Mouse (Mus musculus) gastrocnemius, postnatal 14 days (tissue): ENCODE measurements at regions not wholly inside any gene's neighbourhood (a gene's known extent, or its start where the extent isn't known, plus 50 kb on each side); places are given as distances from the start of the nearest gene placed in this dataset.
A peak's percentile ranks its signal among the peaks of the same experiment; 100 is the strongest.

ENCODE experiments used
- DNase-seq: peaks from one replicate; pipeline ENCODE4 v3.0.0; 2021; ENCODE audit warnings: mixed read lengths
- intact Hi-C: fragments of 180-260 bp; cut with DNase I; formaldehyde crosslinking; loops from one replicate; pipeline ENCODE4 v1.15.1; 2025; ENCODE audit warnings: low total_unique reads

DNA sequence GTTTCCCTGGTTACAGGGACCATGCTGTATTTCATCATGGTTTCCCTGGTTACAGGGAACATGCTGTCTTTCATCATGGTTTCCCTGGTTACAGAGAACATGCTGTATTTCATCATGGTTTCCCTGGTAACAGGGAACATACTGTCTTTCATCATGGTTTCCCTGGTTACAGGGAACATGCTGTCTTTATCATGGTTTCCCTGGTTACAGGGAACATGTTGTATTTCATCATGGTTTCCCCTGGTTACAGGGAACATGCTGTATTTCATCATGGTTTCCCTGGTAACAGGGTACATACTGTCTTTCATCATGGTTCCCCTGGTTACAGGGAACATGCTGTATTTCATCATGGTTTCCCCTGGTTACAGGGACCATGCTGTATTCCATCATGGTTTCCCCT, 1579.5 kb downstream of the 4930444P10Rik start:
- intact Hi-C loops, result no loop called here
- no peak for DNase-seq

DNA sequence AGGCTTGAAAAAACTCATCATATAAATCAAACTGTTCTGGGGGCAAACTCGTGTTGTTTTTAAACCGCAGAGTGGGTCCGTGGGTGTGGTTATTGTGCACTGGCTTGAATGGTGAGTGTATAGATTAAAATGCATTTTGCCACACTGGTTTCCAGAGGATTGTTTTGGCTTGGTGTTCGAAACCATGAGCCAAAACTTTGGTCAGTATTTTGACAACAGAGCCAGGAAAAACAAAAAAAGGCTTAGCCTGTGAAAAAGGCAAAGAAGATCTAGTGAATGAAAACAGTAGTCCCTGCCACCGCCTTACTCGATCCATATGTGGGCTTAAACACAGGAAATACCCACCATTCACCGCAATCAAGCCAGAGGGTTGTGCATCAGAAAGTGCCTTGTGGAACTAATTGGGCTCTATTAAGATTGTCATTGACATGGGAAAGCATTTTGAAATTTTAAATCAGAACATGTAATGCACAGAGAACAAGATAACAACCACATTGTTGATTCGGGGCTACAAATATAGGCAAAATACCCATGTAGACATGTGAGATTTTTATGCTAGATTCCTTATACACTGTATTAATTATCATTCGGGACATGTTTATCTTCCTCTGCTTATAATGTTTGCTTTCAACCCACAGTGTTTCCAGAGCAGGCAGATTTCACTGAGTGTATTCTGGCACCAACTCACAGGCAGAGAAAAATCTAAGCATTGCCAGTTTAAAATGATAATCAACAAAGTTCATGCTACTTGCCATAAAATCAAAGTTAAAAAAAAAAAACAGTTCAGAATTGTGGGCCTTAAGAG, 1580.4 kb downstream of the 4930444P10Rik start:
- intact Hi-C loops, result no loop called here
- DNase-seq, result no peak

DNA sequence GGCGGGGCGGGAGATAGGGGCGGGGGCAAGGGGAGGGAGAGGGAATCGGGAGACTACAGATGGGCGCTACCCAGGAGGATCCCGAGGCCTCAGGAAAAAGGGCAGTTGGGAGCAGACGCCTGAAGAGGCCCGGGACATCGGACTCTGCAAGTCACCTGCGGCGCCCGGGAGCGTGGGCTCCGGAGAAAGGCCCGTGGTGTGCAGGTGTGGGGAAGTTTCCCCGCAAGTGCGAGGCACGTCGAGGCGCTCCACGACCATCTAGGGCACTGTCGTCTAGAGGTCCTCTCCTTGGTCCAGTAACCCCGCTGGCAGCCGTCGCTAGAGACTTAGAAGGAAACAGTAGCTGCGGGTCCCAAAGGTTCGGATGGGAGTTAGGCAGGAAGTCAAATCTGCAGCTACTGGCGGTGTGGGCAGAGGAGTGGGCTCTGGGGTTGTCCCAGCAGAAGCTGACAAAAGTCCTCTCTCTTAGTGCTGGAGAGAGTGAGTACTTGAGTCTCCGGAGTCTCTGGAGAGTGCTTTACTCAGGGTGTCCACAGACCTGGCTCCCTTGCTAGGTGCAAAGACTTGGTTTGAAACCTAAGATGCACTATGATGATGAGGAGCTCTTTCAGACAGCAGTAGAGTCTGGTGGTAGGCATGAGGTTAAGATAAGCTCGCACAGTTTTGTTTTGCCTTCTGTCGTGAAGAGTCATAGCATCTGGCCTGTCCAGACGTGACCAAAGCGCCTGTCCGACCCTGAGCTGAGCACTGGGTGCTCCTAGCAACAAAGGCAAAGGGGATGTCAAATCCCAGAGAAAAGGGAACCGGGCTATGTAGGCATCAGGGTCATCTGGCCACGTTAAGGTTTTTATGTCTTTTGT, 1586.1 kb downstream of the 4930444P10Rik start:
- intact Hi-C loops, result no loop called here
- DNase-seq, result peak; percentile 10

DNA sequence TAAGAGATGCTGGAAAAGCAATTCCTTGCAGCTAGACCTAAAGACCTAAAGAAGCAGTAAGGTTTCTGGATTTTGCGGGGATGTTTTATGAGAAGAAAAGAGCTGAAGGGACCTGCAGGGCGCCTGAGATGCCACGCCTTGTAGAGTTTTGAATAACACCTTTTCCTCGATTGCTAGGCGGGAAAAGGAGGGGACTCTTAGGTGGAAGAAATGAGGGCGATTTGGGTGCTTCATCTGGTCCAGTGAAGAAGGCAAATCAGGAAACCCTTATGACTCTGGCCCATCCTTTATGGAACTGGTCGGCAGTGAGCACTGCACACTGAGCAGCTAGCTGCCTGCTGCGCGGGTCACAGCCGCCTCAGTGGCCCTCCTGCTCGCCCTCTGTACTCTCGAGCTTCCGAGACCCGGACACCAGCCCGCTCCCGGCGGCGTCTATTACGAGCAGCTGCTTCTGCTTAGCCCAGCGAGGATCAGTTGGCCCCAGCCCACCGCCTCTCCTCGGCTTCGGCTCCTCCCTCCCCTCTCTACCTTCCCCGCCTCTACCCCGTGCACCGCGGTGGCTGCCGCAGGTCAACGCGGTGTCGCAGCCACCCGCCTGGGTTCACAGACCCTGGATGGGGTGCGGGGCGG, 1586.8 kb downstream of the 4930444P10Rik start:
- peak; percentile 46 for DNase-seq

DNA sequence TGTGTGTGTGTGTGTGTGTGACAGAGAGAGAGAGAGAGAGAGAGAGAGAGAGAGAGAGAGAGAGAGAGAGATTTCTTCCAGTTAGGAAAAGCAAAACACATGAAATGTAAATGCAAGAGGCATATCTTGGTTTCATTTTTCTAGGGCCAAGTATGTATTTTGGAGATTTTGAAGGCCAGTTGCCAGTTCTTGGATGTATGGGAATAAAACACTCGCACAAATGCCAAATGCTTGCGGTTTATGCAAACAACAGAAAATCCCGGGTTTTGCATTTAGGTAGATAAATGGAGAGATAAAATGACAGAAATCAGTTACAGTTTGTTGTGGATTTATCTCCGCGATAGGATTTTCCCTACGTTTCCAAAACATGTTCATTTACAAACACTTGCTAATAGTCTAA, 1587.4 kb downstream of the 4930444P10Rik start:
- intact Hi-C loops, result no loop called here
- DNase-seq, result no peak

More for the DNA sequence above, 1586.8 kb downstream of the 4930444P10Rik start:
- intact Hi-C loops, result no loop called here

DNA sequence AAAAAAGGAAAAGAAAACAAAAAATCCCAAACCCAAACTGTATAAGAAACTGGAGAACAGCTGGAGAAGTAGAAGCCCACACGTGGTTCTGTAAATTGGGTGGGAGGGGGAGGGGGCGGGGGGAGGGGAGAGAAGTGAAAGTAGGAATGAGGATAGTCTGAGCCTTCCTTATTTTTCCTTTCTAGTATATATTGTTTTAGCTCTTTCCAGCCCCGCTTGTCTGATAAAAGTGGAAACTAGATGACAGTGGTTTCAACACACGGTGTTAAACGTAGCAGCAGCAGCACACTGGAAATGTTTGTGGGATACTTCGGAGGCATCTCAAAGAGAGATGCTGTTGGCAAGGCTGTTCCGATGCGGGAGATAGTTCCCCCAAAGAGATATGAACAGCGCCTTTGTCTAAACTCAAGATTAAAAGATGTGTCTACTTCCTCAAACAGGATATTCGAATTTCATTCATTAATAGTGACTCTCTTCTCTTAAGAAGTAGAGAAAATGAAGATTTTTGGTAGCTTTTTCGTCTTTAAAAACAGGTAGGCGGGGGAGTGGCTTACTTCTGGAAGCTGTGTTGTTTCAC, 1588.3 kb downstream of the 4930444P10Rik start:
- intact Hi-C loops, result no loop called here
- no peak for DNase-seq

DNA sequence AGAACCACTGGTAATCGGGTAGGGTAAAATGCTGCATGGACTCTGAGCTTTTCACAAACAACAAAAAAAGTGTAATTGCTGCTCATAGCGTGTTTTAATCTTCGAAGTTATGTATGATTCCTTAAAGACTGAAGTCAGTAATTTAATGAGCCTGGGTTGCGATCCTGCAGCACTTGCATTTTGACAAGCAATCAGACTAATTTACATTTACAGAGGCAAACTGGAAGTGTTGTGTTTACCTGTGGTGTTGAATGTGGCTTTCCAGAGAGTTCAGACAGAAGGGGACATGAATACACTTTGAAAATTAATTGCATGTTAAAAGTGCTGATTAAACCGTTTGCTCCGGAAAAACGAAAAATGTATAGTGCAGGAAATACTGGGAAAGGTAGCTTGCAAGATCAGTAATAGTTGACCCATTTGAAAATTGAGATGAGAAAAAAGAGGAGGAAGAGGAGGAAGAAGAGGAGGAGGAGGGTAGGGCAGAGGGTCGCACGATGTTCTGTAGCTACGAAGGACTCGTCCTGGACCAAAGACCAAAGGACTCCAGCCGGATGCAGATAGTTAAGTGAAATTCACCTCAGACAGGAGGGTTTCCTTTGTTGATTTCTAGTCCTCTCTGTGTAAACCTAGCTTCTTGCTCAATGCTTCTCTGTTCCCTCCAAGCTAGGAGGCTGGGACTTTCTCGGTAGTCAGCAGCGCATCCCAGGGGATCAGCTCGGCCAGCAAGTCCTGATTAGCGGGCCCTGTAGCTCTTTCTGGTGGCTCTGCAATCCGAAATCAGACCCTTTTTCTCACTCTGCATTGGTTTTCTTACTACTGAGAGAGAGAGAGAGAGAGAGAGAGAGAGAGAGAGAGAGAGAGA, 1589.0 kb downstream of the 4930444P10Rik start:
- intact Hi-C loops, result no loop called here
- peak; percentile 15 for DNase-seq

DNA sequence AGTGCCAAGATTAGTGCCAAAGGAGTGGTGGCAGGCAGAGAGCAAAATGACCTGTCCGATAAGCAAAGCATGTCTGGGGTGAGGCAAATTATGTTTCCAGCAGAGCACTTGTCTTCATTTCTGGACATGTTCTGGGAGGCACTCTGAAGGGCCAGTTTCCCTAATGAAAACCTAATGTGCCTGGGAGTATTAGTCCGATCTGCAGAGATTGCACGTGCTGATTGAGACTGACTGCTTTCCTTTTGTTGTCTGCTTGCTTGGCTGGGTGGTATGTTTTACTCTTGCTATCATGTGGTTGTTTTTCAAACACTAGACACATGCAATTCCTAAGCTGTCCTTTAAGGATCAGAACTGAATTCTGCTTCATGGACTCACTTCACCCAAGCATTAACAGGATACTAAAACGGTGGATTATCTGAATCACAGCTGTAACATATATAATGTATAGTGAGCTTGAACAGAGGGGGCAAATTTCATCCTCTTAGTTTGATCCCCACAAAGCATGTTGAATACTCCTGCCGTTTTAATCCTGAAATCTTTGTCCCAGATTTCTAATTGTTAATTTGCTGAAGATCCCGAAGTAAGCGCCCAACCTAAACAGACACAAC, 1589.8 kb downstream of the 4930444P10Rik start:
- no peak for DNase-seq
- intact Hi-C loops, result no loop called here

DNA sequence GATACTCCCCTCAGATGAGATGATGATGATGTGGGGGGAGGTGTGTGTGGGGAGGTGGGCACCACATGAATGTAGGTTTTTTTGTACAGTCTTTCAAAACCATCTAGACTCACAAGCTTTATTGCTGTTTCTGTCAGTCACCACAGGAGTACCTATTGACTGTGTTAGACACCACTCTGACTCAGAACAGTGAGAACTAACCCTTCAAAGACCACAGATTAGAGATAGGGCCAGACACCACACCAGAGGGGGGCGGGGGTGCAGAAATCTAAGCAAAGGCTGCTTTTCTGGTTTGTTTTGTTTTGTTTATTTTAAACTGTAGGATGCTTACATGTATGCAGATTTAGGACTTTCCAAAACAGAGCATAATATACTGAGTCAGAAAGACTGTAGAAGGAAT, 1594.0 kb downstream of the 4930444P10Rik start:
- intact Hi-C loops, result no loop called here

DNA sequence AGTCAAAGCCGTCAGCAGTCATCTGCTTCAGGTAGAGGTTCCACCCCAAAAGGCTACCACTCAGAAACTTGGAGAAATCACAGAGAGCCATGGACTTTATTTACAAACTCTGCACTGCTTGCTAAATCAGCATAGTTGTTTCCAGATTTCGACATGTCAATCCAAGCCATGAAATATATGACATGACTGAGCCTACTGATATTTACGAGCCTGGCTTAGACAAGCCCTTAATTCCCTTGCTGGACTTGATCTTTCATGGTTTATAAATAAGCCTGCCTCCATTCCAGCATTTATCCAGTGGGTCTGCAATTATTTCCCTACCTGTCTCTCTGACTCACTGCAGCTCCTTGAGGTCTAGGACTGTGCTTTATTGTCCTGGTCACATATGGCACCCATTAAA, 1603.1 kb downstream of the 4930444P10Rik start:
- intact Hi-C loops, result no loop called here
- DNase-seq, result no peak

More for the DNA sequence above, 1594.0 kb downstream of the 4930444P10Rik start:
- DNase-seq, result no peak

DNA sequence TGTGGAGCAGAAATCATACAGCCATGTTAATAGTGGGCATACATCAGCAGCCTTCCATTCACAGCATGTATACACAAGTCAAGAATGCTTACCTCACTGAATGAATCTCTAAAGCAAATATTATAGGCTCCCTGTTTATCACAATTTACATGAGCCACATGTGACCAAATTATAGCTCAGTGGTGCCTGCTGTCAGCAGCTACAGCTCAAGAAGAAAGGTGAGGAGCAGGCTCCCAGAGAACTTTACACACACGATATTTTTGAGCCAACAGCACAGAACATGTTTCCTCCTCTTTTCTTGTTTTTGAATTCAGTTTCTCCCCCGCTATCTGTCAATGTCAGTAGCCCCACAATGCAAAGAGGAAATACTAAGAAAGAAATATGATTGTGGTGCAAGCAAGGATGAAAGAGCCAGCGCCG, 1605.4 kb downstream of the 4930444P10Rik start:
- intact Hi-C loops, result no loop called here
- no peak for DNase-seq

DNA sequence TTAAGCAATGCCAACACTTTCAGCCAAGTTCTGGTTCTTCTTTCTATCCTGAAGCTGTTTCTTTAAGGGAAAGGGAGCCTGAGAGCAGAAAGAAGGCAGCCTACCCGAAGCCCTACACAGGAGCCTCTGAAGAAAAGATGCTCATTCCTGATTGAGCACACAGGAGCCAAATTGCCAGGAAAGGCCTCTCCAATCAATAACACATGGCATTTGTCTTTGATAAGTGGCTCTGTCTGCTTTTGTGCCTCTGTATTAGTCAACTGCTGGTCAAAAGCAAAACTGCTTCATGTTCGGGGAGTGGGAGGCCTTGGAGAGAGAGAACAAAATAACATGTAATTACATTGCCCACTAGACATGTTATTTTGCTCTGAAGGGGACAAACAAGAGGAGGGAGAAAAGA, 1607.4 kb downstream of the 4930444P10Rik start:
- intact Hi-C loops, result no loop called here
- no peak for DNase-seq

DNA sequence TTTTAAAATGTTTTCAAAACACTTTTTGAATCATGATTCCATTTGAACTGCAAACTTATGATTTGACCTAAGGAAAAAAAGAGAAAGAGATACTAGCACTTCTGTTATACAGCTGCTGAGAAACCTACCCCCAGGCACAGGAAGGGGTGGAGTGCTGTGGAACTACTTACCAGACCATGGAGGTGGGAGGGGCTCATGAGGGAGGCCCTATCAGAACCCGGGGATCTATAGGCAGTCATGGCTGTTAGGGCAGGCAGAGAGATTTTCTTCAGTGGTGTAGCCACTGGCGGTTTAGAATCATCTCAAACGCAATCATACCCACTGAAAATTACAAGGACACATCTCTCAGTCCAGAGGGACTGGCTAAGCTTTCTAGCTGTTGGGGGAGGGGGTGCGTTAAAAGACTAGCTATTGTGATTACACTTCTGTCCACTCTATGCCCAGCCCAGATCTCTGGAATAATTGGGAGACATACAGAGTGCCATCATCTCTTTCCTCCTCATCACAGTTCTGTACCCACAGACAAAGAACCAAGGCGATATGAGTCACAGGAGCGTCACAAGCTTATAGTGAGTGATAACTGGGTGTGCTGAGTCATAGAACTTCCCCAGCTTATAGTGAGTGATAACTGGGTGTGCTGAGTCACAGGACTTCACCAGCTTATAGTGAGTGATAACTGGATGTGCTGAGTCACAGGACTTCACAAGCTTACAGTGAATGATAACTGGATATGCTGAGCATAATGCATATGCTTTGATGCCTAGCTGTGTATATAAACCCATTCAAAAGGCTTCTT, 1608.8 kb downstream of the 4930444P10Rik start:
- intact Hi-C loops, result no loop called here
- no peak for DNase-seq

DNA sequence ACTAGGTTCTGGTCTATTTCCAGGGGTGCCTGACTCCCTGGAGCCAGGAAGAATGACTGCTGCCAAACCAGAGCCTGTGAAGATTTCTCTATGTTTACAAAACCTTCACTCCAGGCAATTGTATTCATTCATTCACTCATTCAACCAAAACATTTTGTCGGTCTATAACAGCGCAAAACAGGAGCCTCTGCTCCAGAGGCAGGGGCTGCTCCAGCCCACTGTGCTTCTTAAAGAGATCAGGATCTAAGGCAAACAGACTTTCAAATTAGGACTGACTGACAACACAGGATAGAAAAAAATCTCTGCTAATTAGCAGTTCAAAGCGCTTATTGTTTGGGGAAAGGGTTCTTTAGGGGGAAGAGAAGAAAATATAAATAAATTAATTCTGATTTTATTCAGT, 1620.8 kb downstream of the 4930444P10Rik start:
- intact Hi-C loops, result no loop called here
- DNase-seq, result no peak

DNA sequence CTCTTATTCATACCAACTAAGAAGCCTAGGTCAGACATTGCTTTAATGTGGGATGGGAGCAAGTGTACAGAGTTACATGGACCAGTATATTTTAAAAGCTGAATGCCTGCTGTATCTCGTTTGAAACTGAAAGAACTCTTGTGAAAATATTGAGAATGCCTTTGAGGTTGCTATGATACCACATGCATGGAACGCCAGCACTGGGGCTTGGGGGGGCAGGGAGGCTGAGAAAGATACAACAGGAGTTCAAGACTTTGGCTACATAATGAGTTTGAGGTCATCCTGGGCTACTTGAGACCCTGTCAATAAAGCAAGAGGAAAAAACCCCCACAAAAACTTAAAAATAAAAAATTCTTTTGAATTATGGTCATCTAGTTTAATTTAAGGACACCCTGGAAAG, 1621.6 kb downstream of the 4930444P10Rik start:
- DNase-seq, result no peak
- intact Hi-C loops, result no loop called here

DNA sequence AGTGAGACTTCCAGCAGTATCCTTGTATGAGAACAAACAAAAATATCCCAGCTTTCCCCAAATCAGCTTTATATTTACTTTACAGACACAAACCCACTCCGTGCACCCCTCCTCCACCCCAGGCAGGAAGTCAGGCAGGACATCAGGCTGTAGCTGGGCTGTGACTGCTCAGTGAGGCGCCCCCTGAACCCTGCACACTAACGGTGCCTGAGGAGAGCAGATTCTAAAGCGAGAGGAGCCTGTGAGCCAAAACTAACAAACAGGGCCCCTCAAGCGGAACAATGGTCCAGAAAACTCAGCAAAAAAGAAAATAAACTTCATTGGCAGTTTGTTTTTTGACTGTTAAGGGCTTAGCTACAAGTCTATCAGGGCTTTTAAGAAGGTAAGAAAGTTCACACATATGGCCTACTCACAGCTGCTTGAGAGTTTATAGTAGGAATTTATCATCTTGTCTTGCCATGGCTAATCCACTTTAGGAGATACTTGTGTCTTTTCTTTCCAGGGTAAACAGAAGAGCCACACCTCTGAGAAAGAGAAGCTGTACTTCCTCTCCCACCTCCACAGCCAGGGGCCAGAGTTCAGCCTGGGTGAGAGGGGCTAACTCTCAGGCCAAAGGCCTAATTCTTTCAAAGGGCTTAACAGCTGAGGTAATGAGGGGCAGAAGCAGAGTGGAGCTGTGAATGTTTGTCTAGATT, 1628.2 kb downstream of the 4930444P10Rik start:
- intact Hi-C loops, result no loop called here
- no peak for DNase-seq

DNA sequence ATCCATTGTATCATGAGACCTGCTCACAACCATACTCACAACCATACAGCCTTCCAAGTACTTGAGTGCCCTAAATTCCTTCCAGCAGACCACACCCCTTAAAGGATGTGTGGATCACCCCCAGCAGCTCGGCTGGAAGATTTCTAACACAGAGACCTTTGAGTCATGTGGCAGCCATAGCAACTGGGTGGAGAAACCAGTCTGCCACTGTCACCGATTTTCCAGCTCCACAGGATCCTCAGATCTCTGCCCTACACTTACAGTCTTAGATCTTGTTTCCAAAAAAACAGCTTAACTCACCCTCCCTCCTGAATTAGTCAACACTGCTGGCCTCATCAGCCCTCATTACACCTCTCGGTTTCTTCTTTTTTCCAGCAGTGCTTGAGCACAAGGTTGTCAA, 1630.6 kb downstream of the 4930444P10Rik start:
- intact Hi-C loops, result no loop called here
- no peak for DNase-seq
